Mouse (Mus musculus): ENCODE measurements at regions not wholly inside any gene's neighbourhood (a gene's known extent, or its start where the extent isn't known, plus 50 kb on each side); places are given as distances from the start of the nearest gene placed in this dataset.

- DNase-seq (ENCODE audit: low spot score in 2 of 2): peak in 1 of 2 experiments; percentile 7
These were observed 430.5 kb downstream of the Hsfy2 start for GRCm38 (mm10) chr1:56206615-56207267.

- no peak for DNase-seq (ENCODE audit: low spot score in 2 of 2)
These were observed 442.0 kb downstream of the Hsfy2 start for GRCm38 (mm10) chr1:56195224-56195623.

DNA sequence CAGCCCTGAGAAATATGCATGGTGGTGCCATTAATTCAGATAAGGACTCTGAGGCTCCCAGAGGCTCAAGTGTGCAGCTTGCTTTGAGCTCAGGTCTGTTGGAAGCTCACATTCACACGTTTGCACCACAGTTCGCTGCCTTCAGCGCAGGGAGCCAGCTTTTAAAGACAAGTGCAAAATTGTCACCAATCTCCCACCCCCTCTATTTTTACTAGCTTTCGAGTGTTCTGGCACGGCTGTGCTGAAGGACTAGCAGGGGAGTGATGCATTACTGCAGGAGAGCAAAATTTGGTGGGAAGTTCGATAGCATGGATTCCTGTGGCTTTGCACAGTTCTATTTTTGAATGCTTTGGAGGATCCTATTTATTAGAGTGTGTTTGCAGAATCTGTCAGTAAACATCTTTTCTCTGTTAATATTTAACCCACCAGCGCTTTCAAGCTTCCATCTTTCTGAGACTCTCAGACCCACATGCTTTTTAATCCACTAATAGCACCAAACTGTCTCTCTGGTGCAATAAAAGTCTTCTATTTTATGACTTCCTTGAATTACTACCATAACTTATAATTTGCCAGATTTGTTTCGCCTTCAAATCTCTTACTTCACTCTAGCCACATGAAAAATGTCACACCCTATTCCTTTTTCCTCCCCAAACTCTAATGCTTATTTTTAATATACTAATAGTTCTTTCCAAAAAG, 453.6 kb downstream of the Hsfy2 start:
- DNase-seq (ENCODE audit: low spot score in 2 of 2): peak; percentile 4 to 16

GRCm38 (mm10) chr1:56179206-56179985, 457.8 kb downstream of the Hsfy2 start:
- DNase-seq (ENCODE audit: low spot score in 2 of 2): no peak

DNA sequence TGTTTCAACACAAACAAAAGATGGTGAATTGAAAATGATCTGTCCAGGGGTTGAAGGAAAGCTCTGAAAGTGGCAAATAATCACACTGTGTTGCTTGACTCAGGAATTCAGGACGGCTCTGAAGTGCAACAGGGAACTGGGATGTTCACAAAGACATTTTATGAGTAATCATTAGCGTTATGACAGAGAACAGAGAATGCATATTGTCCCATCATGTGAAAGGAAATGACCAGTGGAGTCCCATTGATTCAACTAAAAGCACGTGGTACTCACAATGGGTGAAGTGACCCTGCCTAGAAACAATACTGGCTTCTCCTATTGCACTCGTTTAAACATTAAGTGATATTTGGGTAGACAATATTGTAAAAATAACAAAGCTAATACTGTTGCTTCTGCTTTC, 466.1 kb downstream of the Hsfy2 start:
- DNase-seq (ENCODE audit: low spot score in 2 of 2): no peak

DNA sequence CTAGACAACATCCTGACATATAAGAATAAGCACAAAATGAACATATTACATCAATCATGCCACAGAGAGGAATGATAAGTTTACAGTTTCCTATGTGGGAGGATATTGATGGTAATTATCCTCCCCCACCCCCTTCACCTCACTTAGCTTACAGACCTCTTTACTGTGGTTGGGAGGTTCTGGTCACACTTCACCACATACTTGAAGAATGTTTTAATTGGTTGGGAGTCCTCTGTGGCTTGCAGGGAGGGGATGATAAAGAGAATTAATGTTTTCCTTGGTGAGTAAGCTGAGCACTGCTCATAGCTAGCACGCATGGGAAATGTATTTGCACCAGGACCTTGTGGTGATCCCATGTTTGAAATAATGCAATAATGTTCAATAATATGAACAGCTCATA, 468.5 kb downstream of the Hsfy2 start:
- no peak for DNase-seq (ENCODE audit: low spot score in 2 of 2)

GRCm38 (mm10) chr1:56168063-56168462, 469.2 kb downstream of the Hsfy2 start:
- no peak for DNase-seq (ENCODE audit: low spot score in 2 of 2)

- no peak for DNase-seq (ENCODE audit: low spot score in 2 of 2)
These were observed 472.0 kb downstream of the Hsfy2 start for GRCm38 (mm10) chr1:56165228-56165627.

GRCm38 (mm10) chr1:56164366-56164765, 472.9 kb downstream of the Hsfy2 start:
- DNase-seq (ENCODE audit: low spot score in 2 of 2): no peak

DNA sequence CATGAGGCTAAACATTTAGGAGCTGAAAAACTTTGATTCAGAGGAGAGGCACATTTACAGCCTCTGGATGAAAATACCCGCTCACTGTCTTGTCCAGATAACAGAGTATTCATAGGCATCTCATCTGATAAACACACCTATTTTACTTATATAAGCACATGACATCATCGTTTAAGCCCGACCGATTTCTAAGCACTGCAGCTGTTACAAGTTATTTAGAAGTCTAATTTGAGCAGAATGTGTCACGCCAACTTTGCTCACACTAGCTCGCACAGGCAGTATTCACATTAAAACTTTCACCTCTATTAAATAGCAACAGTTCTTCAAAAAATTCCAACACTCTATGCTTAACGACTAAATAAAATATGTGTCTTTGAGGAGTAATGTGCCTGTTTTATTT, 506.3 kb downstream of the Hsfy2 start:
- DNase-seq (ENCODE audit: low spot score in 2 of 2): peak; percentile 22 to 41

DNA sequence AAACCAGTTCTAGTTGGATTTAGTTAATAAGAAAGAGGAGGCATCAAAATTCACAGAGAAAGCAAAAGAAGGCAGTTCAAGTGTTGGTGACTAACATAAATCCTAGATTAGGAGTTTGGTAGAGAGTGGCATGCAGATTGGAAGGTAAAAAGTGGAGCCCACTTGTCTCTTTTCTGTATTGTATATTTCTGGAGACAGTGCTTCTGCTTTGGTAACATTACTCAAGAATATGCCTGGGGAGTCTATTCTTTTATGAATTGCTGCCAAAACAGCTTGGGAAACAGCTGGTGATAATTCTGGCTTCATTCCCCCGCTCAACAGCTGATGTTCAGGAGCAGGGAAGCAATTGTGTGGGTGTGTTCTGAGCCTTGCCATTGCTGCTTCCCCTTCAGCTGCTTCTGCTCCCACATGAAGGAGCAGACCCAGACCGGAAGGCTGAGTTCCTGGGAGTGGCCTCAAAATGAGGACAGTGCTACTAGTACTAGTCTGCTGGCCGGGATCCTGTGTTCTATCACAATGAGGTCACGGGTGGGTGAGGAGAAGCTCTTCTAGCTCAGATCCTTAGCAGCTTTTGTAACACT, 547.9 kb downstream of the Hsfy2 start:
- DNase-seq (ENCODE audit: low spot score in 2 of 2): peak; percentile 61 to 81

DNA sequence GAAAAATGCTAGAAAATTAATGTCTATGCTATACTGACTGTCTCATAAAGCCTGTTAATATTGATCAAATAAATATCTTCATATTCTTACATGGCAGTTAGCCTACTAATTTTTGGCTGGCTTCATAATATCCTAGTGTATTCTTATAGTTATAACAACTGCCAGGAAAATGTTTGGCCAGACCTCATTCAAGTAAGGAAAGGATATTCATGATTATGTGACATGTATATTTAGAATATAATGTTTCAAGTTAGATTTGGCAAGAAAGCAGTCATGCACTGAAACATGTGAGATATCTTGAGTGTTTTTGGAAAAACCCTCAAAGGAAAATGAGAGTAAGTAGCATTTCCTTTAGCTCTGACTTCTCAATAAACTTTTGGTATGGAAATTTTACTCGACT, 548.9 kb downstream of the Hsfy2 start:
- DNase-seq (ENCODE audit: low spot score in 2 of 2): no peak

DNA sequence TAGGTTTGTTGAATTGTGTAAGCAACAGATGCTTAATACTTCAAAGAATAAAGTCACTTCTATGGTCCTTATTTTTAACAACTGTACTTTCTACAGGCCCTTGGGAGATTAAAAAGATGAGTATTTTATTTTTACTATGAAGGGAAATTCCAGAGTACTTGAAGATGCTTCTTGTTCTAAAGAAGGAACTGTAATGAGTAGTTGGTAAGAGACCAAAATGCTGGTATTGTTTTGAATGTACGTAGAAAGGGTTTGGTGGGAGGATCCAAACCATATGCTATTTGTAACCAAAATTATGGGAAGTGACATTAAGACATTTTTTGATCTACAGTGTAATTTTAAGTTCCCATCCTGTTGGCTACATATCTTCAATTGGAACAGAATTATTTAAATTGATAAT, 560.5 kb downstream of the Hsfy2 start:
- DNase-seq (ENCODE audit: low spot score in 2 of 2): no peak

GRCm38 (mm10) chr1:56072255-56072654, 565.0 kb downstream of the Hsfy2 start:
- peak in 1 of 2 experiments; percentile 7 for DNase-seq (ENCODE audit: low spot score in 2 of 2)

- no peak for DNase-seq (ENCODE audit: low spot score in 2 of 2)
These were observed 573.8 kb downstream of the Hsfy2 start for GRCm38 (mm10) chr1:56063474-56063873.

Data from right cerebral cortex, postnatal 36 days (tissue).